In the genomic region with DNA sequence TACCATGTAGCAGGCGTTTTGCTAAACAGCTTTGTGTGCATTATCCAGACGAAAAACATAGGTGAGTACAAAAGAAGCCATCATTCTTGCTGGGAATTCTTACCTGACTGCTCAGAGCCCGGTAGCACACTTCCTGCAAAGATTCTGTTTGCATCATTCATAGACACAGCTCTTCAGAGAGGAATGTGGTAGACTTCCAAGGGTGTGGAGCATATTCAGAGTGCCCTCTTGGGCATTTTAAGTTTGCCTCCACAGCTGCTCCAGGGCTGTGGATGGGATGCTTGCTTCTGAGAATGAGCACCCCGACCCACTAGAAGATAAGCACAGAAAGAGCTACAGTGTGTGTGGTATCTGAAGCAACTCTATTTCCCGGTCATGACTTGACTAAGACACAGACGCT, we compare ENCODE assay signal across 44 mouse cellular contexts. TPM values are rescaled to one million over a fixed set of nuclear protein-coding genes. Genes with fewer than 3 reads are reported as not detected.
"Had no signal": no experiment of that assay in that cellular context is flagged by ENCODE, and none has a peak within 500 bp of the region (broad histone marks: within the 10 kb centered on the region; RNA-seq: fewer than 3 reads in every experiment).

No protein-coding gene starts in this region.

- H3K4me2 ChIP-seq: limb, embryonic 12.5 days; limb, embryonic 13.5 days; limb, embryonic 15.5 days; liver, embryonic 11.5 days; liver, embryonic 12.5 days; liver, embryonic 13.5 days; liver, embryonic 15.5 days; lung, embryonic 14.5 days; lung, embryonic 15.5 days; midbrain, embryonic 12.5 days; midbrain, embryonic 13.5 days; midbrain, embryonic 15.5 days; neural tube, embryonic 12.5 days; neural tube, embryonic 13.5 days had no signal

- H3K36me3 ChIP-seq: limb, embryonic 10.5 days; limb, embryonic 12.5 days; limb, embryonic 13.5 days; limb, embryonic 15.5 days; liver, embryonic 12.5 days; liver, embryonic 13.5 days; liver, embryonic 15.5 days; lung, embryonic 15.5 days; midbrain, embryonic 12.5 days; midbrain, embryonic 13.5 days; midbrain, embryonic 15.5 days; neural tube, embryonic 12.5 days; neural tube, embryonic 13.5 days had no signal

- DNase-seq: left cerebral cortex, postnatal 4 days; liver; liver, embryonic 13.5 days; liver, postnatal 0 days; lung, adult 2 months; lung, embryonic 14.5 days; lung, postnatal 10 days; lung, postnatal 14 days; lung, postnatal 36 days; lung, postnatal 4 days; midbrain, embryonic 14.5 days had no signal

- ATAC-seq: liver, embryonic 12.5 days; liver, postnatal 0 days; midbrain, embryonic 13.5 days; midbrain, embryonic 15.5 days; midbrain, embryonic 16.5 days had no signal

- H3K27me3 ChIP-seq: limb, embryonic 12.5 days; limb, embryonic 13.5 days; limb, embryonic 15.5 days; liver, embryonic 12.5 days; liver, embryonic 13.5 days; liver, embryonic 15.5 days; lung, embryonic 15.5 days; megakaryocyte, embryonic 14.5 days; midbrain, embryonic 12.5 days; midbrain, embryonic 13.5 days; midbrain, embryonic 15.5 days; neural tube, embryonic 12.5 days; neural tube, embryonic 13.5 days had no signal

- H3K4me3 ChIP-seq: left cerebral cortex, adult 2 months; limb, embryonic 10.5 days; limb, embryonic 12.5 days; limb, embryonic 13.5 days; limb, embryonic 15.5 days; liver, embryonic 12.5 days; liver, embryonic 13.5 days; liver, embryonic 15.5 days; lung, embryonic 15.5 days; megakaryocyte, embryonic 14.5 days; midbrain, embryonic 12.5 days; midbrain, embryonic 13.5 days; midbrain, embryonic 15.5 days; myocyte; neural tube, embryonic 12.5 days; neural tube, embryonic 13.5 days had no signal

- H3K9ac ChIP-seq: limb, embryonic 12.5 days; limb, embryonic 13.5 days; limb, embryonic 15.5 days; liver, embryonic 12.5 days; liver, embryonic 13.5 days; liver, embryonic 14.5 days; liver, embryonic 15.5 days; liver, postnatal 0 days; lung, embryonic 14.5 days; lung, embryonic 15.5 days; midbrain, embryonic 12.5 days; midbrain, embryonic 13.5 days; midbrain, embryonic 15.5 days; neural tube, embryonic 12.5 days; neural tube, embryonic 13.5 days had no signal

- H3K27ac ChIP-seq: left cerebral cortex, adult 2 months; limb, embryonic 10.5 days; limb, embryonic 12.5 days; limb, embryonic 13.5 days; limb, embryonic 15.5 days; liver, embryonic 12.5 days; liver, embryonic 13.5 days; liver, embryonic 14.5 days; liver, embryonic 15.5 days; lung, embryonic 15.5 days; macrophage; midbrain, embryonic 12.5 days; midbrain, embryonic 13.5 days; midbrain, embryonic 15.5 days; neural tube, embryonic 12.5 days; neural tube, embryonic 13.5 days had no signal

- H3K9me3 ChIP-seq: limb, embryonic 10.5 days; limb, embryonic 12.5 days; limb, embryonic 13.5 days; limb, embryonic 15.5 days; liver, embryonic 12.5 days; liver, embryonic 13.5 days; liver, embryonic 15.5 days; lung, embryonic 15.5 days; midbrain, embryonic 12.5 days; midbrain, embryonic 13.5 days; midbrain, embryonic 15.5 days; neural tube, embryonic 12.5 days had no signal

- H3K4me1 ChIP-seq: limb, embryonic 10.5 days; limb, embryonic 12.5 days; limb, embryonic 13.5 days; limb, embryonic 15.5 days; liver, embryonic 12.5 days; liver, embryonic 13.5 days; liver, embryonic 15.5 days; lung, embryonic 15.5 days; megakaryocyte, embryonic 14.5 days; midbrain, embryonic 12.5 days; midbrain, embryonic 13.5 days; midbrain, embryonic 15.5 days; neural tube, embryonic 12.5 days had no signal

RNA-seq across cellular contexts. Expression of a gene that starts 41.4 kb away (rescaled TPM):
- total RNA-seq: left cerebral cortex, adult 18-20 months; left cerebral cortex, adult 2 months; left cerebral cortex, postnatal 10 days; left cerebral cortex, postnatal 14 days; left cerebral cortex, postnatal 25 days; left cerebral cortex, postnatal 36 days; left cerebral cortex, postnatal 4 days; liver, adult 2 months; megakaryocyte progenitor cell, adult 5-6 weeks; megakaryocyte, adult 5-6 weeks; megakaryocyte-erythroid progenitor cell, adult 5-6 weeks; midbrain, postnatal 0 days had no signal
- polyA plus RNA-seq: limb, embryonic 10.5 days; limb, embryonic 11.5 days; limb, embryonic 12.5 days; limb, embryonic 13.5 days; limb, embryonic 14.5 days; limb, embryonic 15.5 days; liver, adult 2 months; liver, embryonic 11.5 days; liver, embryonic 12.5 days; liver, embryonic 13.5 days; liver, embryonic 14.5 days; liver, embryonic 15.5 days; liver, embryonic 16.5 days; liver, postnatal 0 days; lung, adult 2 months; lung, embryonic 14.5 days; lung, embryonic 15.5 days; macrophage; midbrain, embryonic 12.5 days; midbrain, embryonic 13.5 days; midbrain, embryonic 14.5 days; midbrain, embryonic 15.5 days; midbrain, embryonic 16.5 days; midbrain, postnatal 0 days; myocyte; neural tube, embryonic 11.5 days; neural tube, embryonic 12.5 days; neural tube, embryonic 13.5 days had no signal
